ENCODE assay signal across 8 mouse cellular contexts in the genomic region with DNA sequence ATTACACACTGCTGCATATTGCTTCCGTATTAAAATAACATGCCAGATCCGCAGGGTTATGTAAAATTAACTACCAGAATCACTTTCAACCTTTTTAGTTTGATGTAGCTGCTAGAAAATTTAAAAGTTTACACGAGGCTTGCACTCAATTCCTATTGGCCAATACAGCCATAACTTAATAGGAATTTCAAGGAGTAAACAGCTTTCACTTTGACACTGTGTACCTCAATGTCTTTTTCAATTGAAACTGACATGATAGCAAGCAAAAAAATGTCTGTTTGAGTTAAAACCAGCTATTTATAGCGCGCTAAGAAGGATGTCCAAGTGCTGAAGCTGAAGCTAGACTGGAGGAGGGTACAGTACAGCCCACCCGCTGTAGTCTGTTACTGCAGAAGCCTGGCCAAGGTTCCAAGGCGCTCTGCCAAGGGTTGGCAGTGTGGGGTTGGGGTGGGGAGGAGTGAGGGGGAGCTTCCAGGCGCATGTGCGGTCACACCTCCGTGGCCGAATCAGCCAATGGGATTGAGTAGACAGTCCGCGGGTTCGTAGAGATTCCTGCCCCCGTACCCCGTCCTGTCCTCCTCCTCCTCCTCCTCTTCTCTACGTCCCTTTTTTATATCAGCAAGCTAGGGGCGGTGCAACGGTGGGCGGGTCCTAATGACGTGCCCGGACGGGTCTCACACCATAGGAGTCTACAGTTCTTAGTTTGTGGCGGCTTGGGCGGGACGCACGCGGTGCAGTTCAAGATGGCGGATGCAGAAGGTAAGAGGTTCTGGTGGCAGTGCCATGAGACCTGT. TPM values are rescaled to one million over a fixed set of nuclear protein-coding genes. Genes with fewer than 3 reads are reported as not detected.
DNase-seq lines count a peak whose midpoint lies in the region; ATAC-seq and TF ChIP-seq lines count a peak whose summit lies in the region.

A gene (plus strand): TSS at position 486 of the 794 bp plus-strand sequence.

- 23% methylated on average over 29 of the region's 29 CpGs for WGBS in forebrain, embryonic 10.5 days
- WGBS in heart, embryonic 15.5 days = 10% methylated on average over 29 of the region's 29 CpGs
- 17% methylated on average over 29 of the region's 29 CpGs for WGBS in liver, embryonic 14.5 days (ENCODE audit: insufficient replicate concordance)
- WGBS in neural tube, embryonic 11.5 days = 16% methylated on average over 28 of the region's 29 CpGs
- WGBS in stomach, postnatal 0 days = 11% methylated on average over 28 of the region's 29 CpGs

- peak; percentile 89 to 90 for DNase-seq in CD8-positive naive resting alpha-beta T cell, adult 2 months (ENCODE audit: low read depth in 2 of 2, low spot score in 2 of 2)
- DNase-seq in c-Kit-positive CD71-negative TER-119-negative erythroid progenitor cells, embryonic 14.5 days (ENCODE audit: low read depth) = peak; percentile 74
- peak; percentile 85 for DNase-seq in forebrain, embryonic 10.5 days (ENCODE audit: extremely low spot score, low spot score)
- DNase-seq in kidney, postnatal 25 days = peak; percentile 93 to 96
- DNase-seq in liver, embryonic 14.5 days (ENCODE audit: low read depth in 3 of 3, low spot score in 3 of 3) = peak; percentile 87 to 90 (median 87)
- DNase-seq in neural tube, embryonic 11.5 days (ENCODE audit: low spot score) = peak; percentile 89
- DNase-seq in stomach, postnatal 0 days (ENCODE audit: low spot score) = peak; percentile 90

- peak within 1 kb of the TSS; percentile 73 for H3K4me2 ChIP-seq in heart, embryonic 15.5 days
- H3K4me2 ChIP-seq in liver, embryonic 14.5 days (ENCODE audit: low read depth) = peak within 1 kb of the TSS; percentile 74
- peak within 1 kb of the TSS; percentile 51 for H3K4me2 ChIP-seq in neural tube, embryonic 11.5 days (ENCODE audit: low read depth)
- H3K4me2 ChIP-seq in stomach, postnatal 0 days (replicated peaks; ENCODE audit: low read depth) = peak within 1 kb of the TSS; percentile 60

- no peaks in the 10 kb centered on the region for H3K9me3 ChIP-seq in forebrain, embryonic 10.5 days
- no peaks in the 10 kb centered on the region for H3K9me3 ChIP-seq in heart, embryonic 15.5 days (replicated peaks)
- H3K9me3 ChIP-seq in liver, embryonic 14.5 days (ENCODE audit: control insufficient read depth, low read length) = no peaks in the 10 kb centered on the region
- no peaks in the 10 kb centered on the region for H3K9me3 ChIP-seq in neural tube, embryonic 11.5 days (ENCODE audit: control insufficient read depth, low read length)
- no peaks in the 10 kb centered on the region for H3K9me3 ChIP-seq in stomach, postnatal 0 days (ENCODE audit: control insufficient read depth, low read length)

- H3K4me3 ChIP-seq in forebrain, embryonic 10.5 days = peak within 1 kb of the TSS; percentile 63
- H3K4me3 ChIP-seq in heart, embryonic 15.5 days = peak within 1 kb of the TSS; percentile 64
- peak within 1 kb of the TSS; percentile 75 to 97 for H3K4me3 ChIP-seq in liver, embryonic 14.5 days (ENCODE audit: insufficient read depth in 1 of 2, low read depth in 2 of 2, low read length in 2 of 2)
- peak within 1 kb of the TSS; percentile 48 for H3K4me3 ChIP-seq in neural tube, embryonic 11.5 days (ENCODE audit: low read depth, low read length)
- peak within 1 kb of the TSS; percentile 46 for H3K4me3 ChIP-seq in stomach, postnatal 0 days (ENCODE audit: low read depth, low read length)

- peaks cover 26% of the 10 kb centered on the region for H3K36me3 ChIP-seq in forebrain, embryonic 10.5 days (replicated peaks)
- H3K36me3 ChIP-seq in heart, embryonic 15.5 days = no peaks in the 10 kb centered on the region; the same call in 1 of the 2 replicates
- H3K36me3 ChIP-seq in liver, embryonic 14.5 days (replicated peaks; ENCODE audit: control insufficient read depth, insufficient read depth, low read depth) = peaks cover 15% of the 10 kb centered on the region
- no peaks in the 10 kb centered on the region for H3K36me3 ChIP-seq in neural tube, embryonic 11.5 days (ENCODE audit: control insufficient read depth, insufficient read depth, low read length)
- H3K36me3 ChIP-seq in stomach, postnatal 0 days (ENCODE audit: control insufficient read depth, insufficient read depth, low read length) = no peaks in the 10 kb centered on the region

- TF ChIP-seq EP300 in liver, embryonic 14.5 days (IDR thresholded peaks at IDR 0.05; ENCODE audit: low read depth) = no peak
- no peak for TF ChIP-seq EP300 in stomach, postnatal 0 days (optimal IDR thresholded peaks at IDR 0.05)

- H3K27me3 ChIP-seq in forebrain, embryonic 10.5 days (ENCODE audit: poor library complexity, severe bottlenecking) = no peaks in the 10 kb centered on the region
- no peaks in the 10 kb centered on the region for H3K27me3 ChIP-seq in heart, embryonic 15.5 days
- H3K27me3 ChIP-seq in liver, embryonic 14.5 days (ENCODE audit: control insufficient read depth, insufficient read depth, low read length) = no peaks in the 10 kb centered on the region
- H3K27me3 ChIP-seq in neural tube, embryonic 11.5 days (ENCODE audit: control insufficient read depth, insufficient read depth, low read length) = no peaks in the 10 kb centered on the region
- H3K27me3 ChIP-seq in stomach, postnatal 0 days (ENCODE audit: control insufficient read depth, insufficient read depth, low read length) = no peaks in the 10 kb centered on the region

- TF ChIP-seq CTCF in liver, embryonic 14.5 days (IDR thresholded peaks at IDR 0.05; ENCODE audit: low read depth) = no peak
- TF ChIP-seq CTCF in stomach, postnatal 0 days (IDR thresholded peaks at IDR 0.05; ENCODE audit: low read depth) = no peak

- peak within 1 kb of the TSS; percentile 89 for H3K27ac ChIP-seq in forebrain, embryonic 10.5 days
- peak within 1 kb of the TSS; percentile 78 for H3K27ac ChIP-seq in heart, embryonic 15.5 days
- H3K27ac ChIP-seq in liver, embryonic 14.5 days = peak within 1 kb of the TSS; percentile 73
- H3K27ac ChIP-seq in neural tube, embryonic 11.5 days (ENCODE audit: low read depth, low read length) = no peak within 1 kb of the TSS
- H3K27ac ChIP-seq in stomach, postnatal 0 days (replicated peaks) = peak within 1 kb of the TSS; percentile 67

- peak within 1 kb of the TSS; percentile 51 for H3K9ac ChIP-seq in heart, embryonic 15.5 days
- peak within 1 kb of the TSS; percentile 84 for H3K9ac ChIP-seq in liver, embryonic 14.5 days (replicated peaks)
- peak within 1 kb of the TSS; percentile 50 for H3K9ac ChIP-seq in neural tube, embryonic 11.5 days (ENCODE audit: low read length)
- H3K9ac ChIP-seq in stomach, postnatal 0 days (ENCODE audit: low read length) = peak within 1 kb of the TSS; percentile 54

- peak; percentile 99 for ATAC-seq in heart, embryonic 15.5 days (replicated peaks; ENCODE audit: insufficient number of reproducible peaks, insufficient read depth, low FRiP score, low read depth)
- peak; percentile 100 for ATAC-seq in liver, embryonic 14.5 days (ENCODE audit: insufficient read depth)
- ATAC-seq in neural tube, embryonic 11.5 days (ENCODE audit: insufficient read depth, low FRiP score, low TSS enrichment) = peak; percentile 99
- peak; percentile 100 for ATAC-seq in stomach, postnatal 0 days (ENCODE audit: low FRiP score, low TSS enrichment)

- no peaks in the 10 kb centered on the region for H3K4me1 ChIP-seq in forebrain, embryonic 10.5 days
- no peaks in the 10 kb centered on the region for H3K4me1 ChIP-seq in heart, embryonic 15.5 days (replicated peaks)
- H3K4me1 ChIP-seq in liver, embryonic 14.5 days (replicated peaks; ENCODE audit: control insufficient read depth in 2 of 2, insufficient read depth in 2 of 2, low read length in 1 of 2) = peaks cover 0 to 2% of the 10 kb centered on the region in 2 experiments; a peak in 1 of 4 replicates
- no peaks in the 10 kb centered on the region for H3K4me1 ChIP-seq in neural tube, embryonic 11.5 days (ENCODE audit: control insufficient read depth, insufficient read depth, low read length)
- H3K4me1 ChIP-seq in stomach, postnatal 0 days (replicated peaks; ENCODE audit: control insufficient read depth, insufficient read depth) = no peaks in the 10 kb centered on the region

RNA-seq across cellular contexts. Expression of the gene that starts here (rescaled TPM):
- polyA plus RNA-seq in forebrain, embryonic 10.5 days (2016; fragmentation: Nextera tagmentation; extraction: Ambion mirVana) = 266 and 289 TPM in 2 replicates
- polyA plus RNA-seq in heart, embryonic 15.5 days (2015; fragmentation: Nextera tagmentation; extraction: Ambion mirVana) = 65.5 and 80.7 TPM in 2 replicates
- 31.9 and 48.1 TPM in 2 replicates for polyA plus RNA-seq in liver, embryonic 14.5 days (2012; rRNA removed)
- 69.3 and 82.8 TPM in 2 replicates for polyA plus RNA-seq in liver, embryonic 14.5 days (2014; fragmentation: Nextera tagmentation; extraction: Ambion mirVana)
- polyA plus RNA-seq in neural tube, embryonic 11.5 days (2014; fragmentation: Nextera tagmentation; extraction: Ambion mirVana) = 128 and 134 TPM in 2 replicates
- 43.2 and 52.4 TPM in 2 replicates for polyA plus RNA-seq in stomach, postnatal 0 days (2015; fragmentation: Nextera tagmentation; extraction: Ambion mirVana)
